Mouse (Mus musculus): ENCODE measurements around the gene Nme8. TPM values are rescaled to one million over a fixed set of nuclear protein-coding genes. Genes with fewer than 3 reads are reported as not detected.

Nme8 gene
- total and polyA plus RNA-seq, 3 experiments, result not detected

- DNase-seq (ENCODE audit: extremely low read depth), result no peak
- Histone ChIP-seq H3K4me2 (ENCODE audit: insufficient read depth, low read depth, poor library complexity, severe bottlenecking) (no peak overlapping the region), H3K4me1 (ENCODE audit: control insufficient read depth in 1 of 2, insufficient read depth in 2 of 2) (no peaks in the 10 kb centered on the region), H3K9me3 (replicated peaks; ENCODE audit: low read length) (no peaks in the 10 kb centered on the region), H3K27ac (ENCODE audit: insufficient read depth, low read depth) (no peak overlapping the region), H3K79me2 (replicated peaks; ENCODE audit: control insufficient read depth, extremely low read depth, insufficient read depth, poor library complexity, severe bottlenecking) (no peaks in the 10 kb centered on the region), H3K9ac (ENCODE audit: insufficient read depth, low read depth) (no peak overlapping the region), H3K27me3 (replicated peaks) (no peaks in the 10 kb centered on the region), H3K4me3 (replicated peaks in 1 of 3; ENCODE audit: low read depth in 2 of 3, low read length in 2 of 3, poor library complexity in 1 of 3) (no peak overlapping the region), H3K36me3 (replicated peaks in 1 of 2; ENCODE audit: control insufficient read depth in 1 of 2, insufficient read depth in 1 of 2, low read length in 1 of 2) (no peaks in the 10 kb centered on the region)
- TF ChIP-seq SMC3 (IDR thresholded peaks at IDR 0.05; ENCODE audit: low read depth, low read length) (no peak), HCFC1 (IDR thresholded peaks at IDR 0.05; ENCODE audit: low read depth, low read length) (no peak), ZKSCAN1 (IDR thresholded peaks at IDR 0.05; ENCODE audit: borderline replicate concordance, low read depth, low read length) (no peak), BHLHE40 (IDR thresholded peaks at IDR 0.05; ENCODE audit: low read depth, low read length) (no peak), ZMIZ1 (IDR thresholded peaks at IDR 0.05; ENCODE audit: low read depth, low read length) (no peak), UBTF (IDR thresholded peaks at IDR 0.05; ENCODE audit: low read depth, low read length) (no peak), ZNF384 (IDR thresholded peaks at IDR 0.05; ENCODE audit: low read depth, low read length) (no peak), ELF1 (IDR thresholded peaks at IDR 0.05; ENCODE audit: low read depth, low read length) (no peak), MAX (IDR thresholded peaks at IDR 0.05; ENCODE audit: low read length) (no peak), MYC (IDR thresholded peaks at IDR 0.05; ENCODE audit: low read depth, low read length) (no peak), NELFE (IDR thresholded peaks at IDR 0.05; ENCODE audit: low read depth, low read length) (no peak), TBP (conservative IDR thresholded peaks at IDR 0.05; ENCODE audit: low read depth, low read length) (no peak), GABPA (IDR thresholded peaks at IDR 0.05; ENCODE audit: insufficient replicate concordance, low read depth, low read length) (no peak), IRF4 (IDR thresholded peaks at IDR 0.05; ENCODE audit: low read depth, low read length) (no peak), ETS1 (conservative IDR thresholded peaks at IDR 0.05; ENCODE audit: low read depth, low read length) (no peak)
- dilution Hi-C loops (cut with MboI; ENCODE audit: extremely low pct_ligation_motif_present, extremely low pct_unique_long_range_greater_than_20kb, low sequenced_read_pairs) (no loop called here), in situ Hi-C loops (cut with MboI; ENCODE audit: low pct_ligation_motif_present, low pct_unique_long_range_greater_than_20kb, low sequenced_read_pairs) (no loop called here)
These were observed 19.6 kb upstream of the Nme8 start for GRCm38 (mm10) chr13:19717201-19717600.

- Histone ChIP-seq H3K4me2 (ENCODE audit: insufficient read depth, low read depth, poor library complexity, severe bottlenecking) (no peak overlapping the region), H3K27me3 (replicated peaks) (no peaks in the 10 kb centered on the region), H3K27ac (ENCODE audit: insufficient read depth, low read depth) (no peak overlapping the region), H3K4me3 (replicated peaks in 1 of 3; ENCODE audit: low read depth in 2 of 3, low read length in 2 of 3, poor library complexity in 1 of 3) (no peak overlapping the region), H3K9ac (ENCODE audit: insufficient read depth, low read depth) (no peak overlapping the region), H3K9me3 (replicated peaks; ENCODE audit: low read length) (no peaks in the 10 kb centered on the region), H3K36me3 (replicated peaks in 1 of 2; ENCODE audit: control insufficient read depth in 1 of 2, insufficient read depth in 1 of 2, low read length in 1 of 2) (no peaks in the 10 kb centered on the region), H3K79me2 (replicated peaks; ENCODE audit: control insufficient read depth, extremely low read depth, insufficient read depth, poor library complexity, severe bottlenecking) (no peaks in the 10 kb centered on the region), H3K4me1 (ENCODE audit: control insufficient read depth in 1 of 2, insufficient read depth in 2 of 2) (peaks cover 0 to 4% of the 10 kb centered on the region in 2 experiments; a peak in 2 of 4 replicates)
- no peak for DNase-seq (ENCODE audit: extremely low read depth)
- in situ Hi-C loops (cut with MboI; ENCODE audit: low pct_ligation_motif_present, low pct_unique_long_range_greater_than_20kb, low sequenced_read_pairs) (no loop called here), dilution Hi-C loops (cut with MboI; ENCODE audit: extremely low pct_ligation_motif_present, extremely low pct_unique_long_range_greater_than_20kb, low sequenced_read_pairs) (no loop called here)
- no peak for TF ChIP-seq SMC3 (IDR thresholded peaks at IDR 0.05; ENCODE audit: low read depth, low read length)
- no peak for TF ChIP-seq MXI1 (IDR thresholded peaks at IDR 0.05; ENCODE audit: low read depth, low read length)
- no peak for TF ChIP-seq BHLHE40 (IDR thresholded peaks at IDR 0.05; ENCODE audit: low read depth, low read length)
- TF ChIP-seq ZNF384 (IDR thresholded peaks at IDR 0.05; ENCODE audit: low read depth, low read length), result no peak
These were observed 6.2 kb upstream of the Nme8 start for GRCm38 (mm10) chr13:19703806-19704205.
